Mouse (Mus musculus) liver (tissue): ENCODE results near the gene Ccdc157.
"Not testable (repeated sequence)": the region's sequence is repeated elsewhere in the genome, so short reads cannot be mapped to it uniquely, and the experiment has no call there.

Experiments used
- DNase-seq: peaks from one replicate; pipeline ENCODE4 v3.0.0-alpha.2; 2020; ENCODE audit warnings: mixed read lengths

Gene Ccdc157

DNA sequence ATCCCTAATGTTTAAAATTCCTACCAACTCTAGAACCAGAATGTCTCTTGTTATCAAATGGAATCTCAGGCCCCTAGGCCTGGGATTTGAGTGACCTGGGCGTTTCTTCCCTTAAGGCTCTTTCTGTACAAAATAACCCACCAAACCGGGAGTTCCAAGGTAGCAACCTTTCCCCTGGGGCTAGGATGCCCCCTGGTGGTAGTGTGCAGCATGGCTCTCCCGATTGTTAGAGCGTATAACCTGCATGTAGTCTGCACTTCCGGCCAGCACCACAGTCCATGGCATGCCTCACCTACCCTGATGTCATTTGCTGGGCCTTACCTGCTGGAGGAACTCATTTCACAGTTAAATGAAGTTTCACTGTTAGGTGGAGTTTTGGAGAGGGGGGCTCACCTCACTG is 36.2 kb downstream of the Ccdc157 start:
- peak; percentile 72 for DNase-seq

DNA sequence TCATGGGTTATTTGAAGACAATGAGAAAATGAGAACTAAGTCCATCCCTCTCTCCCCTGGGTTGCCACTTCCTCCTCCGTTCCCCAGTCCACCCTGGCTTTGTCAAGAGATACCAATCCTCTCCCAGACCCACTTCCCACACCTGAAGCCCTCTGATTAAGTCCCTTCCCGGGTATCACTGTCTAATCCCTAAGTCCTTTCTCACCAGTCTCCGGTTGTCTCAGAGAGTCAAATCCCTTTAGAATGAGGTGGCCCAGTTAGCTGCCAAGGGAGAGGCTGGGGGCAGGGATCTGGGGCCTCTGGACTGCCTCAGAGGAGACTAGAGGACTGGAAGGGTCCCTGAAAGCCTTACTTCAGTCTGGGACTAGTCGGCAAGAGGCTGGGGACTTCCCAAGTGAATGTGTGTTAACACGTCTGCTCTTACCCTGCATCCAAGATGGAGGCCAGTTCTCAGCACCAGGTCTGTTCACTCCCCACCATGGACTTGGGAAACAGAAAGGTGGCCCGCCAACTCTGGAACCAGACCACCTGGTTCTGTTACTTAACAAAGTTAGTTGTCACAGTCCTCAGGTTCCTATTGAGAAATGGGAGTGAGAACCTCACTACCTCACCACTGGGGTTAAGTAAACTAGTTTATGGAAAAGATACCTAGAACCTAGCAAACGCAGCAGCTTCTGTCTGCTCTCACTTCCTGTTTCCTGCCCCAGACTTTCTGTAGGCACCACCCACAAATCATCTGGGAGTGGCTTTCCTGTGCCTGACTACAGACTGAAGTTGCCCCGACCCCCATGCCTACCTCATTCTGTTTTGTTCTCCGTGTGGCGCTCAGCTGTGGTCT is 37.1 kb downstream of the Ccdc157 start, which contains the start of gene Sec14l2:
Gene Sec14l2, minus strand, starts transcription at position 674 of the 838 bp plus-strand sequence.
- DNase-seq = peak; percentile 47

DNA sequence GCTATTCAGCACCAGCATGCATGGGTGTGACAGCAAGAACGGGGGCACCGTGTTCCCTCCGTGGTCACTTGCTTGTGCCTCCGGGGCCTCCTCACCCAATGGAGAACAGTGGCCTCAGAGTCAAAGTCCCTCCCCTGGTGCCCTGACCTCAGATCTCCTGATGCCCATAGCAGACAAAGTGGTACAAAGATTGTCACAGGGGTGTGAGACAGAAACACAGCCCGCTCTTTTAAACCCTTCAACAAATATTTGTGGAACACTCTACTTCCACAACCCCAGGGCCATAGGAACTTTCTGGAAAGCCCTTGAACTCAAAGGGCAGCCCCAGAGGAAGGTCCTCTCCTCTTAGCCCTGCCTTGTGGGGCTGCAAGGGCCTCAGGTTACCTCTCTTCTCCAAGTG is 37.9 kb downstream of the Ccdc157 start:
- DNase-seq = no peak

DNA sequence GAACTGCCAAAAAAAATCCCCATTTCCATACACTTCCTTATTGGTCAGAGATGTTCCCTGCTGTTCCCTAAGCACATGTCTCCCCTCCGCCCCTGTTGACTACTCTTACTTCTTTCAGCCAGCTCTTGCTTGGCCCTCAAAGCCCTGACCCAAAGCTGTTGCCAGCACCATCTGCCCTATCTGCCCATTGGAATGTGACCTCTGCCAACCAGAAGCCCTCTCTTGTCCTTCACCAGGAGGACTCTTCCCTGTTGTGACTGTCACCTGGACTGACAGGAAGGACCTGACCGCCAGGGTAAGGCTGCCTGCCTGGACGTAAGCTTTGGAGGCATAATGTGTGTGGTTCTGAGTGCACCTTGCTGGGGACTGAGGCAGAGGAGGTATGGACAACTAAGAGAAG is 38.4 kb downstream of the Ccdc157 start:
- no peak for DNase-seq

DNA sequence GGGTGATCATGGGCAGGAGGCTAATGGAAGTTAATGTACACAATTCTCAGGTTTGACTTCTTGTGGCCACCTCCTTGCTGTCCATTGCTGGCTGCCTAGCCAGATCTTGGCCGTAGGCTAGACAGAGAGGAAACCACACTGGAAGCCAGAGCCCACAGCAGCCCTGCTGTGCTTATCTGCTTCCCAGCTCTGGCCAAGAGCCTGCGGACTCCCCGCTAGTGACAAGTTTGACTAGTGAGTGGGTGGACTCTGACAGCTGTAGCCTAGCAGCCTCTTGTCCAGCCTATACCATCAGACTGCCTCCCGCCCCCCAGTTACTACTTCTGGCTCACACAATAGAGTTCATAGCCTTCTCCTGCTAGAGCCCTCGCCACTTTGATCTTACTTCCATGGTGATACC is 40.5 kb downstream of the Ccdc157 start:
- no peak for DNase-seq

DNA sequence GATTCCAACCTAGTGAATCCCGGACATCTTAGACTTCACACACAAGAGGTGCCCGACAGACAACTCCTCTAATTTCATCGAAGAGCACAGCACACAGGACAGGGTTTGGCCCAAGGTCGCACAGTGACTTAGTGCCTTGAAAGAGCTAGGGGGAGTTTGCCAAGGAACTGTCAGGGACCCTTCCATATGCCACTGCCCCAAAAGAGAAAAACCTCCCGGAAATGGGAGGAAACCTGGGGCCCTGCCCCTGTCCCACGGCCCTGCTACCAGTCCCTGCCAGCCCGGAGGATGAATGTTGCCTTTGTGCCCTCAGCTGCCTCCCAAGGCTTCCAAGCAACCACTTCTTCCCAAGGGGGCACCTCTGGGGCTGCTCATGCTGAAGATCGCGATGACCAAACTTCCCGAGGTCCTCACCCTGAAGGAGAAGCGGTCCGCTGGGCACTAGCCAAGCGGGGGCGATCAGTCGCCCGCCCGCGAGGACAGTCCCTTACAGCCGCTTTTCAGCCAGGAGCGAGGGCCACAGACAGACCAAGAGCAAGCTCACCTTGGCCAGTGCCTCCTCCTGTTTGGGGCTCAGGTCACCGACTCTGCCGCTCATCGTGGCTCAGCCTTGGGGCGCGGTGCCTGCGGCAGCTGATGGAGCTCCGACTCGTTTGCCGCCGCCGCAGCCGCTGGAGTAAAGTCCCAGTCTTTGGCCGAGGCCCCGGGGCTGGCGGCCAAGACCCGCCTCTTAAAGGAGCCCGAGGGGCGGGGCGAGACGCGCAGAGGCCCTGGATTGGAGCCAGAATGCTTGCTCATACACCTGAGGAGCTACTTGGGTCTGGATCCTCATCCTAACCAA is 41.8 kb downstream of the Ccdc157 start:
- DNase-seq = peak; percentile 77

GRCm38 (mm10) chr11:4117372-4118071 is 42.6 kb downstream of the Ccdc157 start:
- no peak for DNase-seq

- no peak for DNase-seq
Observed at GRCm38 (mm10) chr11:4116458-4117141, 43.5 kb downstream of the Ccdc157 start.

GRCm38 (mm10) chr11:4115407-4115806 is 44.7 kb downstream of the Ccdc157 start:
- no peak for DNase-seq

DNA sequence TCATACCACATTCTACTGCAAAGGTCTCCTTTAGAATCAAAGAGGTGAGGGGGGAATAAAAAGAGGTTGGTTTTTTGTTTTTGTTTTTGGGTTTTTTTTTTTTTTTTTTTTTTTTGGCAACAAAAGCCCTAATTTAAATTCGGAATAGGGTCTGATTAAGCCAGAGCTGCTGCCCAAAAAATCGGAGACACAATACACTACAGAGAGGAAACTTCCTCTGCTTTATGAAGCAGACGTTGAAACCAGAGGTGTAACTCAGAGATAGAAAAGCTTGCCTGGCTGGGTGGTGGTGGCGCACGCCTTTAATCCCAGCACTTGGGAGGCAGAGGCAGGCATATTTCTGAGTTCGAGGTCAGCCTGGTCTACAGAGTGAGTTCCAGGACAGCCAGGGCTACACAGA is 45.6 kb downstream of the Ccdc157 start:
- DNase-seq = not testable (repeated sequence)

- DNase-seq = no peak
Observed at GRCm38 (mm10) chr11:4113970-4114369, 46.1 kb downstream of the Ccdc157 start.

DNA sequence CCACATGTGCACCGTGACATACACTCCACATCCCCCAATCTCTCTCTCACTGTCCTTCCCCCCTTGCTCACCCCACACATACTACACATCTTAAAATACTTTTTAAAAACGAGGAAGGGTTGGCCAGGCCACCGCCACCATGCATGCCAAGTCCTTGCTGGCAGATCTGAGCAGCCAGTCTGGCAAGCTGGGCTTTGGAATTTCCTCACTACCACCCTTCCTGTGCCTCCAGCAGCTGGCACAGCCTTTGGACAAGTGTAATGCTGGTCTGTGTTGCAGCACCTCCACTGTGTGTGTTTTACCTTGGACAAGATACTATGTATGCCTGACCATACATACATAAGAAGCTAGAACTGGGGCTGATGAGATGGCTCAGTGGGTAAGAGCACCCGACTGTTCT is 46.6 kb downstream of the Ccdc157 start:
- no peak for DNase-seq

- no peak for DNase-seq
Observed at GRCm38 (mm10) chr11:4112861-4113260, 47.2 kb downstream of the Ccdc157 start.

DNA sequence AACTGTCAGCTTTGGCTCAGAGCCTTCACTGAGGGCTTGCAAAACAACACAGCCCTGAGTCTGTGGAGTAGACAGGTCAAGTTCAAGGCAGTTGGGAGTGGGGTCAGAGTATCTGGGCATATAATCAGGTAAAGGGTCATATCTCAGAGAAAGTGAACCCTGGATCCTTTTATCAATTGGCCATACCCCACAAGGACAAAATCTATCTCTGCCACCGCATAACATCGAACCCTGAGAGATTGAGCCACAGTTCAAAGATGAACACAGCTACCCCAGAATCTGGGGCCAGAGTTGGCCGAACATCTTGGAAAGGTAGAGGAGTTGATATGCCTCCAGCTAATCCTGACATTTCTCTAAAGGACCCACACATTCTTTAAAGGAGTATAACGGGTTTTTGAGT is 48.1 kb downstream of the Ccdc157 start:
- DNase-seq = no peak

- DNase-seq = no peak
Observed at GRCm38 (mm10) chr11:4108691-4109090, 51.4 kb downstream of the Ccdc157 start.

DNA sequence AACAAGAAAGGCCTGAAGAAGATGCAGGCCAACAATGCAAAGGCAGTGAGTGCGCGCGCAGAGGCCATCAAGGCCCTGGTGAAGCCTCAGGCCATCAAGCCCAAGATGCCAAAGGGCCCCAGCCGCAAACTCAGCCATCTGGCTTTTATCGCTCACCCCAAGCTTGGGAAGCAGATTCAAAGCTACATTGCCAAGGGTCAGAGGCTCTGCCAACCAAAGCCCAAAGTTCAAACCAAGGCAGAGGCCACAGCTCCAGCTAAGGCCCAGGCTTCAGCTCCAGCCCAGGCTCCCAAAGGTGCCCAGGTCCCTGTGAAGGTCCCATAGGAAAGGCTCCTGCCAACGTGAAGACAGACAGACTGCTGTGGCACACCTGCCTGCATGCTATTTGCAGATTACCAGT is 52.2 kb downstream of the Ccdc157 start:
- not testable (repeated sequence) for DNase-seq

GRCm38 (mm10) chr11:4105444-4105843 is 54.6 kb downstream of the Ccdc157 start:
- no peak for DNase-seq

- DNase-seq = no peak
Observed at GRCm38 (mm10) chr11:4104989-4105388, 55.1 kb downstream of the Ccdc157 start.

GRCm38 (mm10) chr11:4103522-4103921 is 56.6 kb downstream of the Ccdc157 start:
- no peak for DNase-seq

GRCm38 (mm10) chr11:4101851-4102250 is 58.2 kb downstream of the Ccdc157 start:
- no peak for DNase-seq

DNA sequence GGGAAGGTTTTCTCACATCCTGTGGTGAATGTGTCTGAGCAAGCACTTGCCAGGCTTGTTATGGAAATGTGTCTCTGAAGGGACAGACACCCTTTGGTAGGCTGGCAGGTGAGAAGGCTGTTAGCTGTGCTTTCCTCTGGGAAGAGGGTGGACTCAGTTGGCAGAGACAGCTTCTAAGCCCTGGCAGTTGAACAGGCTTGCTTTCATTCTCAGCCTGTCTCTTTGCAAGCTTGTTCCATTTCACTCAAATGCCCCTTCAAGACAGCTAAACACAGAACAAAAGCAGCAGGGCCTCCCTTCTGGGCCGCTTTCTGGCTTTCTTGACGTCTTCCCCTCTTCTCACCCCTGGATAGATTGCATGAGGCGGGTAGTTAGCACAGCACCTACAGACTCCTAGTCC is 60.6 kb downstream of the Ccdc157 start:
- DNase-seq = no peak

DNA sequence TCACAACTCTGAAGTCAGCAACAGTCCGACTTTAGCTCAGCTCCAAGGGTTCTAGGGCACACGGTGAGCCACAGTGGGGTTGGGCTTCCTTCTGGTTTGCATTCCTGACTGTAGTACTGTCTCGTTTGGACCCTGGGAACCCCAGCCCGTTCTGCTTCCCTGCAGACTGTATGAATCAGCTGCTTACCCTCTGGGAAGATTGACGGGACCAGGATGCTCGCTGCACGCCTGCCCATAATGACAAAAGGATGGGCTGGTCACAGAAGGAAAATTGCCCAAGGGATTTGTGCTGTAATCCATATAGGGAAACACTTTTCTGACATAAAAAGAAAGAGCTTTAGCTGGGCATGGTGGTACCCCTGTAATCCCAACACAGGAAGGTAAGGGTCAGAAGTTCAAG is 61.3 kb downstream of the Ccdc157 start:
- no peak for DNase-seq

DNA sequence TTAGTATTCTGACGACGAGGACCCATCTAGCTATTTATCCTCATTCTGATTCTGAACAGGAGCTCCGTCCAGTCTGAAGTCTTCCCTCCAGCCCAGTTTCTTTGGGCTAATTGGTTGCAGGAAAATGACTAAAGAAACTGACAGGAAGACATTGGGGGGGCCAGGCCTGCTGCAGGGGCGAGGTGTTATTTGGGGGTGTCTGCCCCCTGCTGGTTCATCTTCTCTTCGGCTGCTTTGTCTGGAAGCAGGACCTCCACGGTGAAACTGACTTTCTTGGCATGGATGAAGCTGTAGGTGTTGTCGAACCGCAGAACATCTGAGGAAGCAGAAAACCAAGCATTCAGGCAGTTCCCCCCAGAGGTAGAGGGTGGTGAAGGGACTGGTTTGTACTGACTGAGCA is 62.0 kb downstream of the Ccdc157 start:
- DNase-seq = no peak
